Mouse (Mus musculus) forebrain, embryonic 11.5 days (tissue): ENCODE results near the gene Utp4. TPM values are rescaled to one million over a fixed set of nuclear protein-coding genes. Genes with fewer than 3 reads are reported as not detected.

Experiments
- ATAC-seq: fragments of 200-750 bp; cut with Nextera tagmentation; replicated peaks from 2 replicates; pipeline ENCODE4 v1.8.0; 2017; ENCODE audit warnings: moderate TSS enrichment; ENCODE audit not compliant: low FRiP score
- DNase-seq: peaks from one replicate; pipeline ENCODE4 v3.0.0-alpha.2; 2017; ENCODE audit warnings: low spot score
- H3K27ac ChIP-seq: fragments of 300-500 bp; sonication (generic); 2 replicates; pipeline ENCODE4 v1.5.1; 2014; ENCODE audit warnings: low read depth, low read length
- H3K27me3 ChIP-seq: fragments of 300-500 bp; sonication (generic); 2 replicates; pipeline ENCODE4 v1.6.1; 2014; ENCODE audit warnings: mild to moderate bottlenecking, low read length, mixed read lengths; ENCODE audit not compliant: control insufficient read depth, insufficient read depth
- H3K36me3 ChIP-seq: fragments of 300-500 bp; sonication (generic); 2 replicates; pipeline ENCODE4 v1.6.1; 2014; ENCODE audit warnings: mild to moderate bottlenecking, low read length, moderate library complexity, mixed read lengths; ENCODE audit not compliant: control insufficient read depth, insufficient read depth
- H3K4me1 ChIP-seq: fragments of 300-500 bp; sonication (generic); replicated peaks from 2 replicates; pipeline ENCODE4 v1.6.1; 2014; ENCODE audit warnings: low read length, mixed read lengths; ENCODE audit not compliant: control insufficient read depth, insufficient read depth
- H3K4me2 ChIP-seq: fragments of 300-500 bp; sonication (generic); 2 replicates; pipeline ENCODE4 v1.6.1; 2014; ENCODE audit warnings: low read depth, mild to moderate bottlenecking, low read length, moderate library complexity, mixed read lengths; ENCODE audit not compliant: severe bottlenecking
- H3K4me3 ChIP-seq: fragments of 300-500 bp; sonication (generic); 2 replicates; pipeline ENCODE4 v1.5.1; 2014; ENCODE audit warnings: low read depth, low read length
- H3K9ac ChIP-seq: fragments of 300-500 bp; sonication (generic); 2 replicates; pipeline ENCODE4 v1.6.1; 2014; ENCODE audit warnings: low read length
- H3K9me3 ChIP-seq: fragments of 300-500 bp; sonication (generic); 2 replicates; pipeline ENCODE4 v1.6.1; 2016; ENCODE audit warnings: low read length, mixed read lengths; ENCODE audit not compliant: control insufficient read depth
- WGBS: fragments of 180-500 bp; shearing (Covaris S2); extraction: QIAGEN DNeasy Blood & Tissue Kit; methylation state at CpG from one replicate; pipeline ENCODE4 v1.1.7; 2014; 5-methylcytosine and 5-hydroxymethylcytosine counted together
- polyA plus RNA-seq: library from polyadenylated mRNA; unstranded; fragments of >200 nt; fragmentation: Nextera tagmentation; extraction: Ambion mirVana; gene quantifications from 2 replicates; pipeline ENCODE4 v1.2.1, GENCODE M21; 2014

Utp4 gene
- polyA plus RNA-seq, 1 experiment from 2014 or later, result 79.6 TPM

- ATAC-seq (no peak), DNase-seq (no peak)
- H3K4me3 ChIP-seq, result no peak overlapping the region
- H3K36me3 ChIP-seq, result no peaks in the 10 kb centered on the region
- no peak overlapping the region for H3K4me2 ChIP-seq
- WGBS, result 91% methylated on average over 2 of the region's 2 CpGs
- no peaks in the 10 kb centered on the region for H3K27me3 ChIP-seq
- H3K9ac ChIP-seq, result no peak overlapping the region
- H3K4me1 ChIP-seq, result no peaks in the 10 kb centered on the region
- H3K27ac ChIP-seq, result no peak overlapping the region
- H3K9me3 ChIP-seq, result no peaks in the 10 kb centered on the region
These were observed 66.2 kb downstream of the Utp4 start for GRCm38 (mm10) chr8:106959626-106960025.

DNA sequence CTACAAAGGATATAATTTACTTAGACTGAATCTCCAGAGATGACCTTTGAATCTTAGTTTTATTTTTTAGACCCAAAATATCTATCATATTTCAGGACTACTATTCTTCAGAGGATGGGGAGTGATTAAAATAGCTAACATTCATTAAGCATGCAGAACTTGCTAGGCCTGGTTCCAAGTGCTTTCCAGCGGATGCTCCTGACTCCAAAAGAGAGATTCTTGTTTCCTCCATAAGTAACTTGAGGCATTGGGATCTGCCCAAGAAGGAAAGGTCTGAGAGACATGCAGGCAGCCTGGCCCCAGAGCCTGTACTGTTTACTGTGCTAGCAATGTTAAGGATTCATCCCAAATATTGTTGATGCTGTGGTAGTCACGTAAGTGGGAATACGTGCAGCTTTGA is 68.9 kb downstream of the Utp4 start:
- no peaks in the 10 kb centered on the region for H3K27me3 ChIP-seq
- no peaks in the 10 kb centered on the region for H3K4me1 ChIP-seq
- 94% methylated on average over 3 of the region's 3 CpGs for WGBS
- no peaks in the 10 kb centered on the region for H3K9me3 ChIP-seq
- H3K36me3 ChIP-seq, result no peaks in the 10 kb centered on the region
- H3K4me3 ChIP-seq, result no peak overlapping the region
- H3K27ac ChIP-seq, result no peak overlapping the region
- ATAC-seq, result no peak
- H3K9ac ChIP-seq, result no peak overlapping the region
- DNase-seq, result no peak
- H3K4me2 ChIP-seq, result no peak overlapping the region

- no peak for ATAC-seq
- no peaks in the 10 kb centered on the region for H3K9me3 ChIP-seq
- no peak overlapping the region for H3K4me2 ChIP-seq
- no peak overlapping the region for H3K27ac ChIP-seq
- DNase-seq, result no peak
- H3K27me3 ChIP-seq, result no peaks in the 10 kb centered on the region
- no peaks in the 10 kb centered on the region for H3K36me3 ChIP-seq
- 37% methylated on average over 6 of the region's 6 CpGs for WGBS
- H3K4me3 ChIP-seq, result no peak overlapping the region
- no peaks in the 10 kb centered on the region for H3K4me1 ChIP-seq
- H3K9ac ChIP-seq, result no peak overlapping the region
These were observed 69.9 kb downstream of the Utp4 start for GRCm38 (mm10) chr8:106963365-106963764.

GRCm38 (mm10) chr8:106964573-106964972 is 71.1 kb downstream of the Utp4 start:
- H3K9me3 ChIP-seq, result no peaks in the 10 kb centered on the region
- H3K27me3 ChIP-seq, result no peaks in the 10 kb centered on the region
- no peak overlapping the region for H3K4me3 ChIP-seq
- H3K9ac ChIP-seq, result no peak overlapping the region
- no peak overlapping the region for H3K4me2 ChIP-seq
- 71% methylated on average over 4 of the region's 4 CpGs for WGBS
- H3K27ac ChIP-seq, result no peak overlapping the region
- no peaks in the 10 kb centered on the region for H3K4me1 ChIP-seq
- no peaks in the 10 kb centered on the region for H3K36me3 ChIP-seq
- DNase-seq (no peak), ATAC-seq (no peak)

DNA sequence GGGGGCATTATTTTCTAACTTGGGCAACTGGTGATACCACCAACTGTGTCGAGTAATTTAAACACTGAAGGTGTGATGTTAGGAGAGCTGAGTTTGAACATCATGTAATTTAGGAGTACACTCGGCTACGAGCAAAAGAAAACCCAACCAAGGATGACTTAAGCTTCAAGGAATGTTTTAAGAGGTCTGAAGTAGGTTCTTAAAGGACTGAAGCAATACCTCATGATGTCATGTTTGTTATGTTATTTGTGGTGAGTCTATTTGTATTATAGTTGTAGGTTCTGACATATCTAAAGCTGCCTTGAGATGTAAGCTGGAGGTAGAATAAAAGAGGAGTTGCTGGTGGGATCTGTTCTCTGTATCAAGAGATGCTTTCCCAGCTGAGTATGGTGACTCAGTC is 76.5 kb downstream of the Utp4 start:
- no peak for DNase-seq
- ATAC-seq, result no peak
- H3K4me2 ChIP-seq, result no peak overlapping the region
- no peaks in the 10 kb centered on the region for H3K9me3 ChIP-seq
- no peaks in the 10 kb centered on the region for H3K27me3 ChIP-seq
- no peak overlapping the region for H3K9ac ChIP-seq
- 87% methylated on average over 3 of the region's 3 CpGs for WGBS
- no peak overlapping the region for H3K27ac ChIP-seq
- no peaks in the 10 kb centered on the region for H3K36me3 ChIP-seq
- no peaks in the 10 kb centered on the region for H3K4me1 ChIP-seq
- no peak overlapping the region for H3K4me3 ChIP-seq

- 81% methylated on average over 5 of the region's 5 CpGs for WGBS
- H3K9me3 ChIP-seq, result no peaks in the 10 kb centered on the region
- H3K4me1 ChIP-seq, result no peaks in the 10 kb centered on the region
- DNase-seq (no peak), ATAC-seq (no peak)
- H3K4me2 ChIP-seq, result no peak overlapping the region
- no peak overlapping the region for H3K4me3 ChIP-seq
- H3K27ac ChIP-seq, result no peak overlapping the region
- no peaks in the 10 kb centered on the region for H3K27me3 ChIP-seq
- no peaks in the 10 kb centered on the region for H3K36me3 ChIP-seq
- H3K9ac ChIP-seq, result no peak overlapping the region
These were observed 78.5 kb downstream of the Utp4 start for GRCm38 (mm10) chr8:106971916-106972315.

Other genes with a start within 250 kb of the Utp4 start
- 10.6 and 12.4 TPM in 2 replicates for gene Tango6, start 210.6 kb upstream of the Utp4 start, polyA plus RNA-seq
- gene Has3, start 23.4 kb upstream of the Utp4 start, polyA plus RNA-seq, result 0.29 and 0.95 TPM in 2 replicates
- gene Sntb2, start 42.1 kb downstream of the Utp4 start, polyA plus RNA-seq, result 7.9 and 9.5 TPM in 2 replicates
- gene Vps4a, start 137.6 kb downstream of the Utp4 start, polyA plus RNA-seq, result 84.9 and 85.5 TPM in 2 replicates
- gene Pdf, start 155.0 kb downstream of the Utp4 start, polyA plus RNA-seq, result 47.1 and 48.3 TPM in 2 replicates
- gene Cog8, start 163.1 kb downstream of the Utp4 start, polyA plus RNA-seq, result 43.3 and 43.8 TPM in 2 replicates
- 99.7 and 101 TPM in 2 replicates for gene Nip7, start 163.2 kb downstream of the Utp4 start, polyA plus RNA-seq
- gene Tmed6, start 172.0 kb downstream of the Utp4 start, polyA plus RNA-seq, result not detected in 2 replicates
- 15.9 and 18.3 TPM in 2 replicates for gene Terf2, start 202.9 kb downstream of the Utp4 start, polyA plus RNA-seq